Mouse (Mus musculus): ENCODE results near the gene Ybx1.
A peak's percentile ranks its signal among the peaks of the same experiment; 100 is the strongest.

Ybx1 gene

GRCm38 (mm10) chr4:119263459-119263858 lies 30.9 kb downstream of the Ybx1 start:
- DNase-seq, result no peak

DNA sequence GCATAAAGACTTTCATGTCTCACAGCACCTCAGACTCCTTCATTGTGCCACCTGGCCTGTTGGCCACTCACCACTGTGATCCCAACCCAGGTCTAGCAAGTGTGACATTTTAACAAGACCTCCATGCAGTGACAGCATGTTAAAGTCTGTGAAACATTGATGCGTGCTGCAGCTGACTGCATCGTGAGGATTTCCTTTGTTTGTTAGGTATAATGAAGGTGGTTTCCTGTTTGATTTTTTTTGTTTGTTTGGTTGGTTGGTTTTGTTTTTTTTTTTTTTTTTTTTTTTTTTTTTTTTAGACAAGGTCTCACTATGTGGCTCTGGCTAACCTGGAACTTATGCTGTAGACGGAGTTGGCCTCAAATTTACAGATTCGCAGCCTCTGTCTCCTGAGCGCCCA lies 31.9 kb downstream of the Ybx1 start:
- DNase-seq, result no peak

GRCm38 (mm10) chr4:119261087-119261713 lies 33.2 kb downstream of the Ybx1 start:
- no peak for DNase-seq

GRCm38 (mm10) chr4:119259344-119260254 lies 34.8 kb downstream of the Ybx1 start:
- DNase-seq, result no peak

GRCm38 (mm10) chr4:119257083-119257482 lies 37.3 kb downstream of the Ybx1 start:
- no peak for DNase-seq

- DNase-seq, result no peak
Measured at GRCm38 (mm10) chr4:119255351-119255750, 39.1 kb downstream of the Ybx1 start, which contains the start of gene Cldn19. TSS of gene Cldn19 (plus strand) at chr4:119255414.

GRCm38 (mm10) chr4:119254012-119254618 lies 40.3 kb downstream of the Ybx1 start:
- no peak for DNase-seq

GRCm38 (mm10) chr4:119252025-119252808 lies 42.2 kb downstream of the Ybx1 start:
- DNase-seq, result no peak

DNA sequence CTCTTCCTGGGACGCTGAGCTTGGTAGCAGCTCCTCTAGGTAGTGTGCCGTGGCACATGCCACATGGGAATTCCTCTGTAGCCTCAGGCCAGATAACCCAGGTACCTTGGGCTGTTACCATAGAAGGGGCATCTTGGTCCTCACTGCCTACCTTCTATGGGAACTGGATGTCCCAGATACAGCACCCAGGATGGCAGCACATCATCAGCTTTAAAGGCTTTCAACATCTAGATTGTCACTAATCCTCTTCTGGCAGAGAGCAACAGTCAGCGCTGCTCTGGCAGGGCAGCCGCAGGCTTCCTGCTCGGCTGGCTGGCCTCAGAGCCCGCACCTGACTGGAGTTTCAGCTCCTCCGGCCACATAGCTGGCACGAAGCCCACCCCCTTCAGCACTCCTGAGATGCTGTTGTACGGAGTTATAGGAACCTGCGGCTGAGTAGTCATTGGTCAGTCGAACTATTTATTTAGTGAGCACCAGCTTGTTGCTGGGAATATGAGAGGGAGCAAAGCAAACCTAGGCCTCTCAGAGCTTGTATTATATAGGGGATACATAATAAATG lies 45.9 kb downstream of the Ybx1 start:
- DNase-seq, result no peak

- peak; percentile 41 to 50 for DNase-seq
Measured at GRCm38 (mm10) chr4:119247462-119248235, 46.8 kb downstream of the Ybx1 start.

- DNase-seq, result no peak
Measured at GRCm38 (mm10) chr4:119246688-119247225, 47.6 kb downstream of the Ybx1 start.

DNA sequence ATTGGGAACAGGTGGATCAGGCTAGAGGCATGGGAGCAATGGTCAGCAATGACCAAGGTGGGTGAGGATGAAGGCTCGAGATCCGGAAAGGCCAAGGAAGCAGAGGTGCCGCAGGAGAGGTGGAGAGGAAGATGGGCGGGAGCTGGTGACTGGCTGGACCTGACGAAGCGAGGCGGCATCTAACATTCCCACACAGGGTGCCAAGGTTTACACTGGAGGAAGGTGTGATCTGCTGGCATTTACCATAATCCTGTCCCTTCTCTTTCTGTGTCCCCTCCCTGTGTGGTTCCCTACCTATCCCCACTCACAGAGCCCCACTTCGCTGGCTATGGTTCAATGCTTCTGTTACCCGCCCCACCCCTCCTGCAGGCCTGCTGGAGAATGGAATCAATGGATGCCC lies 48.4 kb downstream of the Ybx1 start:
- DNase-seq, result no peak

GRCm38 (mm10) chr4:119245556-119245955 lies 48.8 kb downstream of the Ybx1 start:
- peak; percentile 24 to 34 for DNase-seq

GRCm38 (mm10) chr4:119244468-119245240 lies 49.8 kb downstream of the Ybx1 start:
- DNase-seq, result no peak

DNA sequence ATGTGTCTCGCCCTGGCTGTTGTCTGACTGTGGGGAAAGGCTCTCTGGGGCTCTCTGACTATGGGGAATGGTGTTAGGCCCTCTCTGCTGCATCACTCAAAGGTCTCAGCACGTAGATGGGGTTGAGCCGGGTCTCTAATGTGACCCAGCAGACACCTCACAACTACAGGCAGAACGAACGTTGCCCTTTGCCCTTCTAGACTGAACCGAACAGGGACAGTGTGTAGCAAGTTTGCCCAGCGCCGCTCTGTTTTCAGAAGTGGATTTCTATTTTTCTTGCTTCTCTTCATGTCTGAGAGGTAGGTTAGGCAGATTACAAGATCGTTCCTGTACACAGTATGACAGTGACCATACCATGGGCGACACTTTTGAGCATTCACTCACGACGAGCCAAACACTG lies 51.8 kb downstream of the Ybx1 start:
- DNase-seq, result no peak

DNA sequence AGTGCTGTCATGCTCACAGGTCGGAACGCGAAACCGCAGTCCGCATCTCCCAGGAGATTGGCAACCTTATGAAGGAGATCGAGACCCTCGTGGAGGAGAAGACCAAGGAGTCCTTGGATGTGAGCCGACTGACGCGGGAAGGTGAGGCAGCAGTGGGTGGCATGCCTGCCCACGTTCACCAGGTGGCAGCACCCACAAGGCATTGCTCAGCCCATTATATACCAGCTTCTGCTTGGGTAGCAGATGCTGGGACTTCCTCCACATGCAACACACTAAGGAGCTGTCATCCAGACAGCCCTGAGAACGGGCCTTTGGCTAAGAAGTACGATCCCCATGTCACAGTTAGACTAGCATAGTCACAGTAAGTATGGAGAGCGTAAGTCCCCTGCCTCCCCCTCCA lies 52.7 kb downstream of the Ybx1 start:
- no peak for DNase-seq

GRCm38 (mm10) chr4:119239181-119239682 lies 55.2 kb downstream of the Ybx1 start:
- DNase-seq, result peak; percentile 36 to 39

DNA sequence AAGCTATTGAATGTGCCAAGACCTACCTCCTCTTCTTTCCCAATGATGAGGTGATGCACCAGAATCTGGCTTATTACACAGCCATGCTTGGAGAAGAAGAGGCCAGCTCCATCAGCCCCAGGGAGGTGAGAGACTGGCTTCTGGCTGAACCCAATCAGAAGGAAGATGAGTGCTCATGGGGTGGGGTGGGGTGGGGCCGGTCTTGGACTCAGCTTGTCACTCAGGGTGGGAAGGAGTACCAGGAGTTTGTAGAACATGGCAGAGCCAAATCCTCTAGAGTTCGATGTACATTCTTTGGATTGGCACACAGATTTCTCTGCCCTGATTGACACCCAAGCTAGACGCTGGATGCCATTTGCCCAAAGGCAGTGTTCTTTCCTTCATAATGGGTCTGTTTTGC lies 55.7 kb downstream of the Ybx1 start:
- no peak for DNase-seq

GRCm38 (mm10) chr4:119234348-119234747 lies 60.1 kb downstream of the Ybx1 start:
- no peak for DNase-seq

DNA sequence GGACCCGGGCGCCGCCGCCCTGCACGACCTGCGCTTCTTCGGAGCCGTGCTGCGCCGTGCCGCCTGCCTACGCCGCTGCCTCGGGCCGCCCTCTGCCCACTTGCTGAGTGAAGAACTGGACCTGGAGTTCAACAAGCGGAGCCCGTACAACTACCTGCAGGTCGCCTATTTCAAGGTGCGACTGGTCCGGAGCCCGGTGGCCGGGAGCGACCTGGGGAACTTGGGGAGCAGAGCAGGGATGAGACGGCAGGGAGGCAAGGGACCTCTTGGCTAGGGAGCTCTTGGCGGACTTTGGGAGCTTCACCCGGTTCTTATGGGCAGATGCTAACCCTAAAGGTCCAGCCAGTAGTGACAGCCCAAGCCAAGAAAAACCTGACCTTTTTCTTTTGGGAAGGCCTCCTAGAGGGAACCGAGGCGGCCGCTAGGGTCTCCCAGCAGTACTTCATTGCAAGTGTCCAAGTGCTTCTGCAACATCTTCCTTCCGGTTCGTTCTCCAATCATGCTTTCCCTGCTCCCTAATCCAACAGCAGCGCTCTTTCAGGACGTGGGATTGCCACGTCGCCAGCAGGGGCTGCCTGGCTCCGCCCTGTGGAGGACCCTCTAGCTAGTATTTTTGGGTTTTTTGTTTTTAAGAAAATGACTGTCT lies 61.0 kb downstream of the Ybx1 start:
- peak in 1 of 2 experiments; percentile 46 for DNase-seq
